21 mouse cellular contexts compared by ENCODE assay signal in the genomic region with DNA sequence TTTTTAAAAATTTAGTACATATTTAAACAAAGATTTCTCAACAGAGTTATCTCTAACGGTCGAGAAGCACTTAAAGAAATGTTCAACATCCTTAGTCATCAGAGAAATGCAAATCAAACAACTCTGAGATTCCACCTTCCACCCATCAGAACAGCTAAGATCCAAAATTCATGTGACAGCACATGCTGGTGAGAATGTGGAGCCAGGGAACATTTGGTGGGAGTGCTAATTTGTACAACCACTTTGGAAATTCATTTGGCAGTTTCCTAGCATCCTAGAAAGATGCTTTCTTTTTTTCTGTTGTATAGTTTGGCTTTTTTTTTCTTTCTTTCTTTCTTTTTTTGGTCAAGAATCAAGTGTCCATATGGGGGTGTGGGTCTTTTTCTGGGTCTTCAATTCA.
A peak's percentile ranks its signal among the peaks of the same experiment; 100 is the strongest.
DNase-seq lines count a peak whose midpoint lies in the region; ATAC-seq lines count a peak whose summit lies in the region.
"Had no signal": no experiment of that assay in that cellular context is flagged by ENCODE, and none has a peak within 500 bp of the region (broad histone marks: within the 10 kb centered on the region; RNA-seq: fewer than 3 reads in every experiment).

No protein-coding gene starts in this region.

- ATAC-seq in frontal cortex, adult (ENCODE audit: low TSS enrichment): peak; percentile 70; the same call in 1 of the 2 replicates
- ATAC-seq: forebrain, embryonic 14.5 days; hindbrain, embryonic 16.5 days; Patski had no signal

- DNase-seq in frontal cortex, postnatal 10 days (ENCODE audit: low spot score in 2 of 2): no peak
- DNase-seq in layer of hippocampus, adult 9-11 months: peak; percentile 19
- DNase-seq in layer of hippocampus, postnatal 10 days (ENCODE audit: low spot score in 2 of 2): no peak
- DNase-seq in brain, adult 2 months (ENCODE audit: low read depth, low spot score): peak; percentile 77
- DNase-seq in telencephalon, adult 2 months (ENCODE audit: low read depth, low spot score): peak; percentile 51
- DNase-seq in urinary bladder, postnatal 14 days (ENCODE audit: low spot score): no peak
- DNase-seq: adrenal gland, postnatal 10 days; adrenal gland, postnatal 36 days; B cell, adult 2 months; cerebellum, adult 18-20 months; cerebellum, adult 9-10 months; cerebellum, postnatal 14 days; gastrocnemius, adult 2 months; gastrocnemius, postnatal 14 days; heart, adult 11 months; heart, postnatal 10 days; heart, postnatal 36 days had no signal

Comparison
In these comparisons a context has a peak if more than half of its experiments do, and no peak if none do; other contexts are left out.
1. DNase-seq: peak in layer of hippocampus, adult 9-11 months (single experiment), brain, adult 2 months (single experiment) and telencephalon, adult 2 months (single experiment); none in frontal cortex, postnatal 10 days (0 of 2), layer of hippocampus, postnatal 10 days (0 of 2) and urinary bladder, postnatal 14 days (single experiment).